Mouse (Mus musculus) adrenal gland, adult 10 weeks (tissue): Measurements from ENCODE around the gene Qars. TPM values are rescaled to one million over a fixed set of nuclear protein-coding genes. Genes with fewer than 3 reads are reported as not detected.

Source experiments
- polyA plus RNA-seq: library from polyadenylated mRNA; stranded (reverse); fragments of 350-450 nt; fragmentation: Illumina TruSeq; extraction: RNeasy Lipid Tissue Mini Kit (QIAGEN cat#74804); gene quantifications from one replicate; pipeline ENCODE4 v1.2.3, GENCODE M21; 2014; ENCODE audit warnings: low read depth, low replicate concordance

The Qars gene
- polyA plus RNA-seq, result 95.6 TPM

DNA sequence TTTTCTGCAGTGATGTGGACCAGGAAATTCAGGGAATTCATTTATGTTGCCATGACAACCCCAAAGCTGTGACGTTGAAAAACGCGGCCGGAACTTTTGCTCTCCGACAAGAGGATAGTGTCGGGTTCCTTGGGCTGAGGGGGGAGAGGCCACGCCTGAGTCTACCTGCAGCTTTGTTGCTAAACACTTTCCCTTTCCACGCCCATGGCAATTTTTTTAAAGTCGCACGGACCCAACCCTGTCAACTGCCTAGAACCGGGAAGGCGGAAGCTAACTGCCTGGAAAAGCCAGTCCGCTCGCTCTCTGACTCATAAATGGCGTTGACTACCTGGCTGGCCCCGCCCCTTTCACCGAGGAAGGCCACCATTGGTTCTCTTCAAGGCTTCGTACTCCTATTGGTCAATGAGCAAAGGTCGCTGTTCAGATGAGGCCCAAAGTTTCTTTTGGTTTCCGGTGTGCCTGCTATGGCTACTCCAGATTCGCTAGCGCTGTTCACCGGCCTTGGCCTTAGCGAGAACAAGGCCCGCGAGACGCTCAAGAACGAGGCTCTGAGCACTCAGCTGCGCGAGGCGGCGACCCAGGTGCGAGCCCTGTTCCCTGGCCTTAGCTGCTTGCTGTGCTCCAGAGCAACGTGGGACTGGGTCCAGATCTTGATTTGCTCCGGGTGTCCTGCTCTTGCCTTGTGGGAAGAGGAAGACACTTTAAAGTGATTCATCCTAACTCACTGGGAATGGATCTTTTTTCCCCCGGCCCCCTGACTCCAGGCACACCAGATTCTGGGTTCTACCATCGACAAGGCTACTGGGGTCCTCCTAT lies at the start of gene Qars:
Qars (plus strand) TSS at position 88 of the 816 bp plus-strand sequence.

DNA sequence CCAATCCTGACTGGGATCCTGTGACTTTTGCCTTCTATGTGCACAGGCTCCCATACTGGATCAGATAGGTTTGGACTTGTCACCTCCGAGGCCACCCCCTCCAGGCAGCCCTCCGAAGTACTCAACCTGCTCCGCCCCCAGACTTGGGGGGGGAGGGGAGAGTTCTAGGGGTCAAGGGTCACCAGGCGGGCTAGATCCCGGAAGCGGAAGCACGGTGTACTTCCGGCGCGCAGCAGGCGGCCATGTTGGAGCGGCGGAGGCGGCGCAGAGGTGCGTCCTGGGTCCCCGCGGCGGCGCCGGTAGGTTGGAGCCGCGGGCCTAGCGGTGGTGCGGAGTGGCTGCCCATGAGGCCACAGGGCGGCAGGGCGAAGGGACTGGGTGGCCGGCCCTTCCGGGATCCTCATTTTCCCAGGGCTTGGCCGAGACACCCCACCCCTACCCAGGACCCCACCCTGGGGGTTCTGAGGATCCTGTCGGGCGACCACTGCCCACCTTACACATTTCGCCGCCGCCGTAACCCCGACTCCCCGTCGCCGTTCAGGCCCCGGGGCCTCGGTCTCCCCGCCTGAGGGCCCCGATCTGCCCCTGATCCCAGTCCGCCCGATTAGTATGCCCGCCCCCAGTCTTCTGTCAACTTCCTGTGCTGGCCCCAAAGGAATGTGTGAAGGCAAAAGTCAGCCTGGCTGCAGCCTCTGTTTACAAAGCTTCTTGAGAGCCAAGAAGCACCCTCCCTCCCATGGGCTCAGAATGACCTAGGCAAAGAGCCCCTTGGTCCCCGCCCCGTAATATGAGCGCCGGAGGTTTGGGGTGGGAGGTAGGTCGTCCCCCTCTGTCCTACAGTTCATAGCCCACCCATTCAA lies 47.0 kb upstream of the Qars start, which contains the start of gene Ccdc71:
Ccdc71 (plus strand) TSS at position 209 of the 860 bp plus-strand sequence.

GRCm38 (mm10) chr9:108461181-108461631 lies 46.3 kb upstream of the Qars start, which contains the start of gene Klhdc8b:
Gene Klhdc8b, minus strand, starts transcription at chr9:108461581.

GRCm38 (mm10) chr9:108479721-108480351 lies 27.7 kb upstream of the Qars start, which contains the start of gene Lamb2:
Gene Lamb2, plus strand, starts transcription at chr9:108479736.

DNA sequence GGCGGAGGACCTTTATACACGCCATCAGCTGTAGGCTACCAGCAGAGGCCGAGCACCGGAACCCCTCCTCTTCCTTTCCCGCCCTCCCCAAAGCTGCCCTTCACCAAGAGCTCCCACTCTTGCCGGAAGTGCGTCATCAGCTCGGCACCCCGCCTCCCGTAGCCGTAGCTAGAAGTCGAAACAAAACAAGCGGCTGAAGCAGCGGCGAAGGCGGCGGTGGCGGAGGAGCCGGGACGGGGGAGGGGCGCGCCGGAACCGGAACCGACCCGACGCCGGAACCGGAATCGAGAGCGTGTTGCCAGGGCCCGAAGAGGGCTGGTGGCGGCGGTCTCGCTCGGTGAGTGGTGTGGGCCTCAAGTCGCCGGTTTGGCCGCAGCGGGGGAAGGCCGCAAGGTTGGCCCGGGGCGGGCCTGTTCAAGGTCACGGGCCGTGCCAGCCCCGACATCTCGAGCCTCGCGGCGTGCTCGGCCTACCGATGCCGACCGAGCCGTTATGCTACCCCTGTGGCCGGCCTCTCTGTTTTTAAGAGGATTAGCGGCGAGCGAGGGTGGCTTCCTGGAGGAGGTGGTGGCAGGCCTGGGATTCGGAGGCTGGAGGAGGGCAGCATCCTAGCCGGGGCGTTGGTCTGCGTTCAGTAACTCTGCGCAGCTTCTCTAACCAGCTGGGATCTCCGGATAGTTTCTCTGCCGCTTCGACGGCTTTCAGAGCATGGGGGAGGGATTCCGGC lies 16.8 kb upstream of the Qars start, which contains the start of gene Usp19:
Usp19 (plus strand) TSS at position 44 of the 727 bp plus-strand sequence.

GRCm38 (mm10) chr9:108516380-108517251 lies 9.1 kb downstream of the Qars start, which contains the start of gene Qrich1:
Gene Qrich1, plus strand, starts transcription at chr9:108516806.

GRCm38 (mm10) chr9:108560227-108560841 lies 52.8 kb downstream of the Qars start, which contains the start of gene Impdh2:
Gene Impdh2, plus strand, starts transcription at chr9:108560286.

Other genes with a start within 250 kb of the Qars start
- 56.8 TPM for gene Dag1, start 243.7 kb upstream of the Qars start, polyA plus RNA-seq
- gene Nicn1, start 217.3 kb upstream of the Qars start, polyA plus RNA-seq, result 27.2 TPM
- gene Amt, start 210.9 kb upstream of the Qars start, polyA plus RNA-seq, result 0.82 TPM
- gene Rhoa, start 201.6 kb upstream of the Qars start, polyA plus RNA-seq, result 620 TPM
- gene Tcta, start 201.5 kb upstream of the Qars start, polyA plus RNA-seq, result 17.1 TPM
- 21.4 TPM for gene Gpx1, start 168.8 kb upstream of the Qars start, polyA plus RNA-seq
- gene Usp4, start 159.9 kb upstream of the Qars start, polyA plus RNA-seq, result 66.7 TPM
- gene 1700102P08Rik, start 114.9 kb upstream of the Qars start, polyA plus RNA-seq, result 1.2 TPM
- not detected for gene Ccdc36, start 79.2 kb upstream of the Qars start, polyA plus RNA-seq
- not detected for gene BC048562, start 71.2 kb upstream of the Qars start, polyA plus RNA-seq
- 6.2 TPM for gene Ccdc71, start 47.2 kb upstream of the Qars start, polyA plus RNA-seq
- gene Klhdc8b, start 46.1 kb upstream of the Qars start, polyA plus RNA-seq, result 1.5 TPM
- gene Lamb2, start 28.0 kb upstream of the Qars start, polyA plus RNA-seq, result 6.8 TPM
- 18.4 TPM for gene Usp19, start 17.1 kb upstream of the Qars start, polyA plus RNA-seq
- gene Qrich1, start 9.1 kb downstream of the Qars start, polyA plus RNA-seq, result 57.8 TPM
- 26.3 TPM for gene Impdh2, start 52.6 kb downstream of the Qars start, polyA plus RNA-seq
- gene Ndufaf3, start 59.7 kb downstream of the Qars start, polyA plus RNA-seq, result 4.5 TPM
- gene Dalrd3, start 62.2 kb downstream of the Qars start, polyA plus RNA-seq, result 2.9 TPM
- gene Wdr6, start 71.0 kb downstream of the Qars start, polyA plus RNA-seq, result 6.2 TPM
- not detected for gene P4htm, start 90.0 kb downstream of the Qars start, polyA plus RNA-seq
- gene Arih2, start 141.7 kb downstream of the Qars start, polyA plus RNA-seq, result 58.1 TPM
- gene Slc25a20, start 154.4 kb downstream of the Qars start, polyA plus RNA-seq, result 111 TPM
- gene Prkar2a, start 181.6 kb downstream of the Qars start, polyA plus RNA-seq, result 111 TPM